Mouse (Mus musculus): ENCODE measurements around the gene Eif3l.

DNA sequence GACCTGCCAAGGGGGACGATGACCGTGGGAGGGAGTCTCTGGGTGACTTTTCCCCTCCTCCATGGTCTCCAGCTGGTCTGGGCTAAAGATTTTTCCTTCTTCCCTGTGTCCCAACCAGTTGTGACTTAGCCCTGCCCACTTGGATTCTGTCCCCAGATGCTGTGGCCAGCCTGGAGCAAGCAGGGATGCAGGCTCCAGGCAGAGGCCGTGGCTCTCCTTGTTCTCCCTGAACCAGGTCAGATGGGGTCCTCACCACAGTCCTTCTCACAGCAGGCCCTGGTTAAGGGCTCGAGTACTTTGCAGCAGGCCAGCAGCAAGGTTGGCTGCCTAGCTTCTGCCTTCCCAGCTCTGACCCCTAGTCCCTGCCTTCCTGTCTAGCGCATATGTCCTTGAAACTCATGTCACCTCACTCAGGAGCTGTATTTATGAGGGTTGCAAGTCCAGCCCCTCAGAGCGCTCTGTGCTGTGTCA is 58.2 kb downstream of the Eif3l start:
- TF ChIP-seq GATA1 (IDR thresholded peaks at IDR 0.05; ENCODE audit: borderline replicate concordance, low read length) (no peak), FLI1 (IDR thresholded peaks at IDR 0.05; ENCODE audit: low read length) (no peak)

All from megakaryocyte, embryonic 14.5 days (primary cell).